Mouse (Mus musculus) thymus, adult 2 months (tissue): ENCODE measurements around the gene Ccdc28b. TPM values are rescaled to one million over a fixed set of nuclear protein-coding genes. Genes with fewer than 3 reads are reported as not detected.

Experiments used
- DNase-seq: peaks from one replicate; pipeline ENCODE4 v3.0.0; 2021
- H3K27ac ChIP-seq: fragments of 200-500 bp; 2 replicates; pipeline ENCODE4 v1.5.1; 2012; ENCODE audit warnings: low read length, control low read depth; ENCODE audit not compliant: control insufficient read depth, insufficient read depth
- H3K27me3 ChIP-seq: fragments of 200-500 bp; 2 replicates; pipeline ENCODE4 v1.6.1; 2012; ENCODE audit warnings: mild to moderate bottlenecking, low read length, moderate library complexity, mixed read lengths; ENCODE audit not compliant: control insufficient read depth, insufficient read depth
- H3K36me3 ChIP-seq: fragments of 200-500 bp; 2 replicates; pipeline ENCODE4 v1.6.1; 2012; ENCODE audit warnings: mild to moderate bottlenecking, low read length, moderate library complexity; ENCODE audit not compliant: control insufficient read depth, insufficient read depth
- H3K4me1 ChIP-seq: fragments of 200-500 bp; replicated peaks from 2 replicates; pipeline ENCODE4 v1.6.1; 2012; ENCODE audit warnings: low read length; ENCODE audit not compliant: control insufficient read depth, insufficient read depth
- H3K4me3 ChIP-seq: fragments of 200-500 bp; 2 replicates; pipeline ENCODE4 v1.5.1; 2012; ENCODE audit warnings: mild to moderate bottlenecking, low read length, control low read depth, moderate library complexity; ENCODE audit not compliant: control insufficient read depth, insufficient read depth
- CTCF ChIP-seq: fragments of 200-500 bp; IDR thresholded peaks from 2 replicates; pipeline ENCODE4 v1.5.1; 2012; ENCODE audit warnings: mild to moderate bottlenecking, control low read depth, low read length, moderate library complexity, borderline replicate concordance; ENCODE audit not compliant: control insufficient read depth, poor library complexity, insufficient read depth; ENCODE audit errors: extremely low read depth
- POLR2A ChIP-seq: fragments of 200-500 bp; IDR thresholded peaks from 2 replicates; pipeline ENCODE4 v1.6.1; 2012; ENCODE audit warnings: mild to moderate bottlenecking, low read length, control low read depth, moderate library complexity; ENCODE audit not compliant: control insufficient read depth, poor library complexity, insufficient read depth; ENCODE audit errors: extremely low read depth
- WGBS: fragments of 180-500 bp; shearing (Covaris S2); methylation state at CpG from one replicate; pipeline ENCODE4 v1.1.7; 2018; 5-methylcytosine and 5-hydroxymethylcytosine counted together
- polyA plus RNA-seq: library from polyadenylated mRNA; depleted of rRNA; stranded (reverse); fragments of >200 nt; gene quantifications from 2 replicates; pipeline ENCODE4 v1.2.3, GENCODE M21; 2012

The Ccdc28b gene
- polyA plus RNA-seq, 1 experiment = 35.3 TPM

GRCm38 (mm10) chr4:129577688-129578087 is 46.1 kb downstream of the Ccdc28b start:
- no peak for DNase-seq
- WGBS = 91% methylated on average over 7 of the region's 7 CpGs
- Histone ChIP-seq H3K36me3 (no peaks in the 10 kb centered on the region), H3K27ac (no peak overlapping the region), H3K27me3 (no peaks in the 10 kb centered on the region), H3K4me1 (peaks cover 52% of the 10 kb centered on the region), H3K4me3 (no peak overlapping the region)
- TF ChIP-seq CTCF (no peak), POLR2A (no peak)

- TF ChIP-seq CTCF (peak; percentile 85), POLR2A (0 out of 2 replicates have a peak, but pooled peaks have one; percentile 33)
- Histone ChIP-seq H3K4me1 (peaks cover 56% of the 10 kb centered on the region), H3K36me3 (no peaks in the 10 kb centered on the region), H3K27me3 (no peaks in the 10 kb centered on the region), H3K4me3 (peak overlapping the region; percentile 49), H3K27ac (peak overlapping the region; percentile 93)
- peak; percentile 85 for DNase-seq
- 29% methylated on average over 21 of the region's 21 CpGs for WGBS
These were observed 46.8 kb downstream of the Ccdc28b start for GRCm38 (mm10) chr4:129576863-129577491.

DNA sequence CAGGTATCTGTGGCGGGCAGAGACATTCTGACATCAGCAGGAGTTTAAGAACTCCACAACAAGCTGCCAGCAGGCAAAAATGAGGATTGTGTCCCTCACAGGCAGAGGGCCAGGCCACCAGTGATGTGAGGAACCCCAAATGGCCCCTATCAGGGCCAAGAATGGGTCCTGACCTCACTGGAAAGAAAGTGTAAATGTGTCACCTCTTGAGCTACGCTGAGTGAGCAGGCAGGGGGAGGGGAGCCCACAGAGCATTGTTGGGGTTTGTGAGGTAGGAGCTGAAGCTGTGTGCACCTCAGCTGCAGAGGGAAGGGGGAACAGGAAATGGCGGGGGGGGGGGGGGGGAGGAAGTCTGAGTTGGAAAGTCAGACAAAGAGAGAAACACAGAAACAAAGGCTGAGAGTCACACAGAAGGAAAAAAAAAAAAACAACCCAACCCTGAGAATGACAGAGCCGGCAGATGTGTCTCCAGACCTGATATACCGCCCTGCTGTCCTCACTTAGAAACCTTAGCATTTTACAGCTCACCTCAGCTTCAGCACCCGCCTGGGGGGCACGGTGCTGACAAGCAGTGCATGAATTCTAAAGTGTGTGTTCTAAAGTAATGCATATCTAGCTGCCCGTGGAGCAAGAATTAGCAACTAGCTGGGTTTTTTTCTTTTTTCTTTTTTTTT is 48.4 kb downstream of the Ccdc28b start:
- H3K27me3 ChIP-seq = no peaks in the 10 kb centered on the region
- H3K4me1 ChIP-seq = peaks cover 64% of the 10 kb centered on the region
- peak overlapping the region; percentile 48 for H3K4me3 ChIP-seq
- WGBS = 3% methylated on average over 7 of the region's 8 CpGs
- peak overlapping the region; percentile 98 for H3K27ac ChIP-seq
- TF ChIP-seq POLR2A = peak; percentile 45; the same call in 1 of the 2 replicates
- TF ChIP-seq CTCF = no peak
- peak; percentile 93 for DNase-seq
- H3K36me3 ChIP-seq = no peaks in the 10 kb centered on the region

DNA sequence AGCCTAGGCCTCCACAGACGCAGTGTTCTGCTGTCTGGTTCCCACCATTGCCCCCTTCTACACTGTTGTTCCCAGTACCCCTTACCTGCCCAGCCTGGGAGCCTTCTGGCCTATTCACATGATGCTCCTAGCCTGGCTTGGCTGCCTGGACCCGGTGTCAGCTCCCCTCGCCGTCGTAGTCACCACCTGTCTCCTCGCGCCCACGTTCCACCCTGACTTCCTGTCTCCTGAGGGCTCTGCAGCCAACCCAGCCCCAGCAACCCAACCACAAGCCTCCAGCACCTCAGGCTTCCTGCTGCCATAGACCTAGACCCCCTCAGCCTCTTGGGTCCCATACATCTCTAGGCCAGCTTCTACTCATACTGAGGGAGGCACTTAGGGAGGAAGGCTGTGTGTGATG is 50.3 kb downstream of the Ccdc28b start, which contains the start of gene Lck:
TSS of gene Lck (minus strand) at position 212 of the 400 bp plus-strand sequence.
- peak within 1 kb of the TSS; percentile 93 for H3K27ac ChIP-seq
- peak within 1 kb of the TSS; percentile 60 for H3K4me3 ChIP-seq
- peak; percentile 89 for DNase-seq

GRCm38 (mm10) chr4:129573093-129573370 is 50.7 kb downstream of the Ccdc28b start:
- Histone ChIP-seq H3K27me3 (no peaks in the 10 kb centered on the region), H3K27ac (peak overlapping the region; percentile 91), H3K4me3 (peak overlapping the region; percentile 60), H3K36me3 (no peaks in the 10 kb centered on the region; the same call in 1 of the 2 replicates), H3K4me1 (peaks cover 64% of the 10 kb centered on the region)
- DNase-seq = no peak
- TF ChIP-seq CTCF = no peak
- no peak for TF ChIP-seq POLR2A
- WGBS = 76% methylated on average over 4 of the region's 4 CpGs

More for the DNA sequence above, 50.3 kb downstream of the Ccdc28b start, which contains the start of gene Lck:
- Histone ChIP-seq H3K36me3 (no peaks in the 10 kb centered on the region; the same call in 1 of the 2 replicates), H3K27me3 (no peaks in the 10 kb centered on the region), H3K4me1 (peaks cover 63% of the 10 kb centered on the region)
- 3% methylated on average over 8 of the region's 8 CpGs for WGBS
- no peak for TF ChIP-seq CTCF
- TF ChIP-seq POLR2A = peak; percentile 85; the same call in 1 of the 2 replicates

DNA sequence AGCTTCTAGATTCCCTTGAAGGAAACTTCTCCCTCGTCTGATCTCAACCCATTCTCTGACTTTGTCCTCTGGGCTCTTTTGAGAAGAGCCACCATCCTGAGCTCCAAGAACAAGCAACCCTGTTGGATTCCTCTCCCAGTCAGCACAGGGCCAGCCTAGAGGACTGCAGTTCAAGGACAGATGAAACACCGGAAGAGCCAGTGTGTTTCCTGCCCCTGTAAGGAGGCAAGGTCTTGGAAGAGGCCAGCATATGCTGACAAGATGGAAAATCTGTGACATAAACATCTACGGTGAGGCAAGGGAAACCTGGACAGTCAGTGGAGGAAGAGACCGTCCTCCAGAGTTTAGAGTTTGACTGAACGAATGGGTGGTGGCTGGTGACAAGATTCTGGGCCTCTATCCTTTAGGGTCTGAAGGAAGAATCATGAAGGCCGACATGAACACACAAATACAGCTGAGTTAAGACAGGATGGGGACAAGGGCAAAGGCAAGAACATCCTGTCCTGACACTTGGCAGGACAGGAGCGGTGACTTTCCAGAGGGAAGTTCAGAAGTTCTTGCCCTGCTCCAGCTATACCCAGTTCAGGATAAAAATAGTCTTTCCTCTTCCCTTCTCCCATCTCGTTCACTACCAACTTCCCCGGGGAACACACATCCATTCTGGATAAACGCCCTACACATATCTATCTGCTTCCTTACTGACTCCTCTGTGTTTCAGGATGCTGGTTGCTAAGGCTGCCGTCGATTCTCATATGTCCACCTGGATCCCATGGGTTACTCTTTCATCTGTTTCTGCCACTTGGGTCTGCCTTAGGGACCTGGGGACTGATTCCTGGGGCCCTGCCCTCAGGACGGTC is 51.3 kb downstream of the Ccdc28b start:
- H3K27ac ChIP-seq = peak overlapping the region; percentile 91
- no peaks in the 10 kb centered on the region; the same call in 1 of the 2 replicates for H3K36me3 ChIP-seq
- DNase-seq = no peak
- peak overlapping the region; percentile 60 for H3K4me3 ChIP-seq
- no peak for TF ChIP-seq CTCF
- TF ChIP-seq POLR2A = no peak
- H3K27me3 ChIP-seq = no peaks in the 10 kb centered on the region
- H3K4me1 ChIP-seq = peaks cover 62% of the 10 kb centered on the region
- WGBS = 69% methylated on average over 13 of the region's 13 CpGs
